Mouse (Mus musculus) CH12.LX (cell line): ENCODE measurements around the gene Setdb2.

Experiments
- CHD2 ChIP-seq: IDR thresholded peaks from 2 replicates; pipeline ENCODE4 v1.6.1; 2011; ENCODE audit warnings: low read length, improper control_type of control experiment
- CTCF ChIP-seq, 2 experiments: IDR thresholded peaks in 1 of 2; conservative IDR thresholded peaks in 1 of 2; 2 replicates each; pipeline ENCODE4 v1.5.1; 2011 to 2012; ENCODE audit warnings: low read depth in 2 of 2, low read length in 2 of 2, improper control_type of control experiment in 1 of 2, inconsistent platforms in 1 of 2, mild to moderate bottlenecking in 1 of 2, moderate library complexity in 1 of 2
- E2F4 ChIP-seq: IDR thresholded peaks from 2 replicates; pipeline ENCODE4 v1.6.1; 2011; ENCODE audit warnings: low read depth, low read length, improper control_type of control experiment; ENCODE audit not compliant: insufficient replicate concordance
- EP300 ChIP-seq: IDR thresholded peaks from 2 replicates; pipeline ENCODE4 v1.6.1; 2011; ENCODE audit warnings: low read length, improper control_type of control experiment
- MAFK ChIP-seq: IDR thresholded peaks from 2 replicates; pipeline ENCODE4 v1.6.1; 2011; ENCODE audit warnings: low read length, improper control_type of control experiment; ENCODE audit not compliant: insufficient replicate concordance
- MAX ChIP-seq: IDR thresholded peaks from 2 replicates; pipeline ENCODE4 v1.6.1; 2011; ENCODE audit warnings: low read length, improper control_type of control experiment
- POLR2A ChIP-seq: IDR thresholded peaks from 2 replicates; pipeline ENCODE4 v1.6.1; 2011; ENCODE audit warnings: low read depth, mild to moderate bottlenecking, improper control_type of control experiment, low read length
- RAD21 ChIP-seq: IDR thresholded peaks from 2 replicates; pipeline ENCODE4 v1.6.1; 2011; ENCODE audit warnings: low read depth, mild to moderate bottlenecking, low read length, improper control_type of control experiment, moderate library complexity
- RCOR1 ChIP-seq: conservative IDR thresholded peaks from 2 replicates; pipeline ENCODE4 v1.6.1; 2012; ENCODE audit warnings: low read depth, mild to moderate bottlenecking, inconsistent platforms, low read length, improper control_type of control experiment
- SMC3 ChIP-seq: IDR thresholded peaks from 2 replicates; pipeline ENCODE4 v1.6.1; 2011; ENCODE audit warnings: low read depth, low read length, improper control_type of control experiment
- TBP ChIP-seq: conservative IDR thresholded peaks from 2 replicates; pipeline ENCODE4 v1.6.1; 2011; ENCODE audit warnings: low read depth, low read length, improper control_type of control experiment
- UBTF ChIP-seq: IDR thresholded peaks from 2 replicates; pipeline ENCODE4 v1.6.1; 2012; ENCODE audit warnings: low read depth, mild to moderate bottlenecking, inconsistent platforms, low read length, improper control_type of control experiment, moderate library complexity
- ZKSCAN1 ChIP-seq: IDR thresholded peaks from 2 replicates; pipeline ENCODE4 v1.6.1; 2012; ENCODE audit warnings: low read depth, inconsistent platforms, low read length, improper control_type of control experiment, borderline replicate concordance
- ZNF384 ChIP-seq: IDR thresholded peaks from 2 replicates; pipeline ENCODE4 v1.6.1; 2012; ENCODE audit warnings: low read depth, low read length, improper control_type of control experiment, inconsistent platforms

GRCm38 (mm10) chr14:59395281-59395680 is 45.4 kb downstream of the Setdb2 start, which contains the start of gene Phf11c:
- TF ChIP-seq POLR2A (no peak), CTCF (conservative IDR thresholded peaks at IDR 0.05 in 1 of 2, IDR thresholded peaks at IDR 0.05 in 1 of 2; ENCODE audit: low read depth in 2 of 2, low read length in 2 of 2) (no peak), EP300 (no peak), ZKSCAN1 (no peak), MAX (no peak), MAFK (no peak), TBP (no peak), RAD21 (no peak), CHD2 (no peak), ZNF384 (no peak), UBTF (no peak), E2F4 (no peak), RCOR1 (no peak), SMC3 (no peak)
